Mouse (Mus musculus) right cerebral cortex, postnatal 36 days (tissue): ENCODE results near the gene Smagp.
"Not testable (repeated sequence)": the region's sequence is repeated elsewhere in the genome, so short reads cannot be mapped to it uniquely, and the experiment has no call there.

ENCODE experiments used
- DNase-seq, 2 experiments: peaks; one replicate each; pipeline ENCODE4 v3.0.0; 2022; ENCODE audit warnings: low spot score in 2 of 2, mixed read lengths in 1 of 2

Gene Smagp

GRCm38 (mm10) chr15:100627287-100627686, 9.5 kb downstream of the Smagp start:
- no peak for DNase-seq

- no peak for DNase-seq
Measured at GRCm38 (mm10) chr15:100624435-100624834, 12.3 kb downstream of the Smagp start.

- DNase-seq, result no peak
Measured at GRCm38 (mm10) chr15:100623754-100624153, 13.0 kb downstream of the Smagp start.

GRCm38 (mm10) chr15:100622164-100622563, 14.6 kb downstream of the Smagp start:
- DNase-seq, result peak; percentile 39 to 60

- not testable (repeated sequence) for DNase-seq
Measured at GRCm38 (mm10) chr15:100621671-100622070, 15.1 kb downstream of the Smagp start.

- no peak for DNase-seq
Measured at GRCm38 (mm10) chr15:100619200-100619599, 17.5 kb downstream of the Smagp start.

GRCm38 (mm10) chr15:100616221-100616620, 20.5 kb downstream of the Smagp start:
- DNase-seq, result no peak

GRCm38 (mm10) chr15:100615825-100616220, 20.9 kb downstream of the Smagp start:
- DNase-seq, result peak; percentile 82

- DNase-seq, result peak; percentile 97 to 98
Measured at GRCm38 (mm10) chr15:100614996-100615824, 21.5 kb downstream of the Smagp start, which contains the start of gene Dazap2. Gene Dazap2, plus strand, starts transcription at chr15:100615349.

GRCm38 (mm10) chr15:100614218-100614995, 22.3 kb downstream of the Smagp start:
- no peak for DNase-seq

- DNase-seq, result peak; percentile 51 to 64
Measured at GRCm38 (mm10) chr15:100613584-100613983, 23.2 kb downstream of the Smagp start.

GRCm38 (mm10) chr15:100612432-100612831, 24.3 kb downstream of the Smagp start:
- no peak for DNase-seq

- no peak for DNase-seq
Measured at GRCm38 (mm10) chr15:100611951-100612350, 24.8 kb downstream of the Smagp start.

- not testable (repeated sequence) for DNase-seq
Measured at GRCm38 (mm10) chr15:100606677-100607076, 30.1 kb downstream of the Smagp start.

- no peak for DNase-seq
Measured at GRCm38 (mm10) chr15:100601669-100602068, 35.1 kb downstream of the Smagp start.

- no peak for DNase-seq
Measured at GRCm38 (mm10) chr15:100600696-100601272, 36.0 kb downstream of the Smagp start.

- DNase-seq, result peak; percentile 54 to 67
Measured at GRCm38 (mm10) chr15:100600047-100600695, 36.6 kb downstream of the Smagp start.

- peak in 1 of 2 experiments; percentile 23 for DNase-seq
Measured at GRCm38 (mm10) chr15:100599276-100600046, 37.3 kb downstream of the Smagp start, which contains the start of gene Pou6f1. Gene Pou6f1, minus strand, starts transcription at chr15:100599984.

GRCm38 (mm10) chr15:100598883-100599275, 37.9 kb downstream of the Smagp start:
- peak in 1 of 2 experiments; percentile 27 for DNase-seq

- no peak for DNase-seq
Measured at GRCm38 (mm10) chr15:100598287-100598882, 38.4 kb downstream of the Smagp start.
